Mouse (Mus musculus) limb, embryonic 12.5 days (tissue): ENCODE measurements at regions not wholly inside any gene's neighbourhood (a gene's known extent, or its start where the extent isn't known, plus 50 kb on each side); places are given as distances from the start of the nearest gene placed in this dataset.

ENCODE experiments used
- ATAC-seq: fragments of 200-750 bp; cut with Nextera tagmentation; 2 replicates; pipeline ENCODE4 v1.8.0; 2017; ENCODE audit warnings: low read depth, moderate TSS enrichment; ENCODE audit not compliant: insufficient number of reproducible peaks, insufficient read depth, low FRiP score, low TSS enrichment
- H3K27ac ChIP-seq: fragments of 300-500 bp; sonication (generic); 2 replicates; pipeline ENCODE4 v1.5.1; 2016; ENCODE audit warnings: mild to moderate bottlenecking, moderate library complexity
- H3K27me3 ChIP-seq: fragments of 300-500 bp; sonication (generic); 2 replicates; pipeline ENCODE4 v1.6.1; 2016; ENCODE audit warnings: mild to moderate bottlenecking, moderate library complexity
- H3K36me3 ChIP-seq: fragments of 300-500 bp; sonication (generic); 2 replicates; pipeline ENCODE4 v1.6.1; 2016; ENCODE audit warnings: mild to moderate bottlenecking, moderate library complexity
- H3K4me1 ChIP-seq: fragments of 300-500 bp; sonication (generic); replicated peaks from 2 replicates; pipeline ENCODE4 v1.6.1; 2016
- H3K4me2 ChIP-seq: fragments of 300-500 bp; sonication (generic); 2 replicates; pipeline ENCODE4 v1.6.1; 2016; ENCODE audit warnings: mild to moderate bottlenecking, moderate library complexity
- H3K4me3 ChIP-seq: fragments of 300-500 bp; sonication (generic); replicated peaks from 2 replicates; pipeline ENCODE4 v1.5.1; 2016; ENCODE audit warnings: mild to moderate bottlenecking
- H3K9ac ChIP-seq: fragments of 300-500 bp; sonication (generic); replicated peaks from 2 replicates; pipeline ENCODE4 v1.6.1; 2016; ENCODE audit warnings: mild to moderate bottlenecking, moderate library complexity
- H3K9me3 ChIP-seq: fragments of 300-500 bp; sonication (generic); 2 replicates; pipeline ENCODE4 v1.6.1; 2016; ENCODE audit warnings: mild to moderate bottlenecking, moderate library complexity
- WGBS: fragments of 180-500 bp; shearing (Covaris S2); methylation state at CpG from one replicate; pipeline ENCODE4 v1.1.7; 2016; 5-methylcytosine and 5-hydroxymethylcytosine counted together

DNA sequence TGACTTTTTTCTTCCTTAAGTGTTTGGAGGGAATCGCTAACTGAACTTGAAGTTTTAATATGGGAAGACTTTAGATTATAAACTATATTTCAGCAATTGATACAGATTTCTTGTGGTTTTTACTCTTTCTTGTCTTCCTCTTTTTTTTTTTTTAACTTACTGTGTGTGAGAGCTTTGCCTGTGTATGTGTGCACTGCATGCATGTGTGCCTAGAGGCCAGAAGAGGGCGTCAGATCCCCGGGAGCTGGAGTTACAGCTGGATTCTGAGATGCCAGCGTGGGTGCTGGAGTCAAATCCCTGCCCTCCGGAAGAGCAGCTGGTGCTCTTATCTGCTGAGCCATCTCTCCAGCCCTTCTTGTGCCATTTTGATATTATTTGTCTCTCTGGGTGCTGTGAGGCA lies 129.6 kb downstream of the Trim33 start:
- no peak overlapping the region for H3K27ac ChIP-seq
- 80% methylated on average over 5 of the region's 5 CpGs for WGBS
- H3K36me3 ChIP-seq, result no peaks in the 10 kb centered on the region
- H3K9me3 ChIP-seq, result no peaks in the 10 kb centered on the region
- H3K4me1 ChIP-seq, result no peaks in the 10 kb centered on the region
- no peak overlapping the region for H3K4me3 ChIP-seq
- no peak overlapping the region for H3K4me2 ChIP-seq
- no peak overlapping the region for H3K9ac ChIP-seq
- no peak for ATAC-seq
- no peaks in the 10 kb centered on the region for H3K27me3 ChIP-seq

- ATAC-seq, result no peak
Measured at GRCm38 (mm10) chr3:103412247-103412646, 133.2 kb downstream of the Trim33 start.

DNA sequence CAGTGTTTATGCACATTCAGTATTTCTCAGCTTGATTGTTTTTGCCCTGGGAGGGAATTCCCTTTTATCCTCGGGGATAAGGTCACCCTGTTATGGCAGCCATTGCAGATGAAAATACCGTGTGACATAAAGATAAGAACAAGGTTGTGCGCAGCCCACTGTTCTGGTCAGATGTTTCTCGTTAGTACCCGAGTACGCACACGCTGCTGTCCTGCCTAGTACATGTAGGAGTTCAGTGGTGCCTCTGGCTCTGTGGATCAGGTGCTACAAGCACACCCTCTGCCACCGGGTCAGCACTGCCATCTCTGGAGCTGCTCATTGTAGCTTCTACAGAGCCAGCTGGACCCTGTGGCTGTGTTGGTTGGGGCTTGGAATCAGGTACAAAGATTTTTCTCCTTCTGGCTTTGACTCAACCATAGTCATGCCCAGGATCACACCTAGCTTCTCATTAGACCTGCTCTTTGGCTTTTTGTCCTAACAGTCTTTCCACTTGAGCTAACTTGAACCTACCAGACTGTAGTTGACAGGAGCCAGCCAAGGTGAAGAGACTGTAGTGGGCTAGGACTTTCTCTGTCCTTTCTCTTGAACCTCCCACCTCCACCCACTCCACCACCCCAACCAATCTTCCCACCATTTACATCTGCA lies 136.1 kb downstream of the Trim33 start:
- no peak overlapping the region for H3K4me2 ChIP-seq
- no peak overlapping the region for H3K4me3 ChIP-seq
- no peak overlapping the region for H3K27ac ChIP-seq
- H3K4me1 ChIP-seq, result peaks cover 15% of the 10 kb centered on the region
- no peak for ATAC-seq
- H3K9ac ChIP-seq, result no peak overlapping the region
- no peaks in the 10 kb centered on the region for H3K36me3 ChIP-seq
- H3K27me3 ChIP-seq, result no peaks in the 10 kb centered on the region
- no peaks in the 10 kb centered on the region for H3K9me3 ChIP-seq
- 37% methylated on average over 8 of the region's 8 CpGs for WGBS

More at GRCm38 (mm10) chr3:103412247-103412646, 133.2 kb downstream of the Trim33 start:
- Histone ChIP-seq H3K36me3 (no peaks in the 10 kb centered on the region), H3K4me2 (no peak overlapping the region), H3K27ac (no peak overlapping the region), H3K9me3 (no peaks in the 10 kb centered on the region), H3K4me1 (0 out of 2 replicates have a peak, but pooled peaks cover 3% of the 10 kb centered on the region), H3K27me3 (no peaks in the 10 kb centered on the region), H3K9ac (no peak overlapping the region), H3K4me3 (no peak overlapping the region)
- WGBS, result 78% methylated on average over 2 of the region's 2 CpGs

DNA sequence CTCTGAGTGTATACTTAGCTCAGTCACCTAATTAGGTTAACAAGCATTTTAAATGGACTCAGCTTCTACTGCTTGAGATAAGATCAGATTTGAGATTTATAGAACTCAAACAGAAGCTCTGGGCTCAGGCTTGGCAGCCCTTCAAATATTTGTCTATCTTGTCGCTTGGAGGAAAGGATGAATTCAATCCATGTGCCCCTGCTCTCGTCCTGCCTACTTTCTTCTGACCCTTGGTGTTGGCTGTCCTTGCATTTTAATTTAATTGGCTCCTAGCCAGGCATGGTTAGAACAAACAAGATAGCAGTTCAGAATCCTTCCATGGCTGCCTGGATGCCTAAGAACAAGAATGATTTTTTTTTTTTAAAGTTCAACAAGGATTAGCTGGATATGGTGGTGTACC lies 137.2 kb downstream of the Trim33 start:
- H3K36me3 ChIP-seq, result no peaks in the 10 kb centered on the region
- H3K4me1 ChIP-seq, result peaks cover 26% of the 10 kb centered on the region
- H3K4me2 ChIP-seq, result no peak overlapping the region
- WGBS, result 72% methylated on average over 2 of the region's 2 CpGs
- H3K27ac ChIP-seq, result no peak overlapping the region
- no peak for ATAC-seq
- no peak overlapping the region for H3K4me3 ChIP-seq
- H3K27me3 ChIP-seq, result no peaks in the 10 kb centered on the region
- no peaks in the 10 kb centered on the region for H3K9me3 ChIP-seq
- no peak overlapping the region for H3K9ac ChIP-seq

- no peaks in the 10 kb centered on the region for H3K27me3 ChIP-seq
- H3K27ac ChIP-seq, result no peak overlapping the region
- no peak overlapping the region for H3K9ac ChIP-seq
- H3K9me3 ChIP-seq, result no peaks in the 10 kb centered on the region
- no peak overlapping the region for H3K4me2 ChIP-seq
- no peak overlapping the region for H3K4me3 ChIP-seq
- no peak for ATAC-seq
- peaks cover 27% of the 10 kb centered on the region for H3K4me1 ChIP-seq
- 96% methylated on average over 4 of the region's 4 CpGs for WGBS
- no peaks in the 10 kb centered on the region for H3K36me3 ChIP-seq
Measured at GRCm38 (mm10) chr3:103417781-103418180, 138.7 kb downstream of the Trim33 start.

- 22% methylated on average over 4 of the region's 4 CpGs for WGBS
- no peak for ATAC-seq
Measured at GRCm38 (mm10) chr3:103419761-103420620, 140.9 kb downstream of the Trim33 start.

DNA sequence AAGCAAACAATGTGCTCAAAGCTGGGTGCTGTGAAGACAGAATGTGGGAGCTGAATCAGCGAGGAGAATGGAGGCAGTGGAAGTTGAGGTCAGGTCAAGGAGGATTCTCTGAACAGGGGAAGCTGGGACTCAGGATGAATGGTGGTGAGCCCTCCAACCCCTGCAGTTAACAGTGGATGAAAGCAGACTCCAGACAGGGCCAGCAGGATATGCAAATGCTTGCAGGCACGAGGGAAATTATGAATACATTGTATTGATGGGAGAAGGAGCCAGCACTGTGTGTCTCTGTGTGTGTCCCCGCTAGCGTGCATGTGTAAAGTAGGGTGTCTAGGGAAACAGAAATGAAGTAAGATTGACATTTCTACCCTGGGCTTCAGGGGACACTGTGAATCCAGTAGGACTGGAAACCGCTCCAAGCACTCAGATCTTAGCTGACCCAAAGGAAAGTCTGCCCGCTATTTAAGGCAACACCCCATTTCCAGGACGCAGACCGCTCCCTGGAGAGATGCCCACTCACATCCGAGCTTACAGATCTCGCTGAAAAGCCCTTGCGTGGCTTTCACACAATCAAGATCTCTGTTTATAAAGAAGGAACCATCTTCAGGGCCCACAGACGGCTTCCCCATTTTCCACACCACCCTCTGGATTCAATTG lies 141.7 kb downstream of the Trim33 start:
- H3K4me2 ChIP-seq, result no peak overlapping the region

More at GRCm38 (mm10) chr3:103419761-103420620, 140.9 kb downstream of the Trim33 start:
- H3K36me3 ChIP-seq, result no peaks in the 10 kb centered on the region
- no peaks in the 10 kb centered on the region for H3K9me3 ChIP-seq
- peaks cover 27% of the 10 kb centered on the region for H3K4me1 ChIP-seq
- H3K9ac ChIP-seq, result no peak overlapping the region
- no peaks in the 10 kb centered on the region; the same call in 1 of the 2 replicates for H3K27me3 ChIP-seq
- H3K27ac ChIP-seq, result peak overlapping the region; percentile 66
- H3K4me3 ChIP-seq, result no peak overlapping the region
- H3K4me2 ChIP-seq, result no peak overlapping the region

GRCm38 (mm10) chr3:103421275-103421621 lies 142.2 kb downstream of the Trim33 start:
- 0 out of 2 replicates have a peak overlapping the region, but pooled peaks have one; percentile 66 for H3K27ac ChIP-seq
- H3K4me1 ChIP-seq, result peaks cover 27% of the 10 kb centered on the region
- no peak overlapping the region for H3K9ac ChIP-seq
- H3K27me3 ChIP-seq, result no peaks in the 10 kb centered on the region; the same call in 1 of the 2 replicates
- 61% methylated on average over 9 of the region's 9 CpGs for WGBS
- no peaks in the 10 kb centered on the region for H3K36me3 ChIP-seq
- ATAC-seq, result no peak
- no peaks in the 10 kb centered on the region for H3K9me3 ChIP-seq
- no peak overlapping the region for H3K4me3 ChIP-seq
- no peak overlapping the region for H3K4me2 ChIP-seq

More for the DNA sequence above, 141.7 kb downstream of the Trim33 start:
- peaks cover 24% of the 10 kb centered on the region for H3K4me1 ChIP-seq
- H3K27me3 ChIP-seq, result no peaks in the 10 kb centered on the region; the same call in 1 of the 2 replicates
- H3K9me3 ChIP-seq, result no peaks in the 10 kb centered on the region
- no peak overlapping the region for H3K4me3 ChIP-seq
- H3K27ac ChIP-seq, result peak overlapping the region; percentile 66; the same call in 1 of the 2 replicates
- H3K36me3 ChIP-seq, result no peaks in the 10 kb centered on the region
- 78% methylated on average over 12 of the region's 12 CpGs for WGBS
- ATAC-seq, result no peak
- no peak overlapping the region for H3K9ac ChIP-seq

- no peak overlapping the region for H3K4me3 ChIP-seq
- H3K9me3 ChIP-seq, result no peaks in the 10 kb centered on the region
- no peaks in the 10 kb centered on the region; the same call in 1 of the 2 replicates for H3K27me3 ChIP-seq
- H3K4me2 ChIP-seq, result no peak overlapping the region
- ATAC-seq, result no peak
- peaks cover 27% of the 10 kb centered on the region for H3K4me1 ChIP-seq
- no peak overlapping the region for H3K27ac ChIP-seq
- H3K36me3 ChIP-seq, result no peaks in the 10 kb centered on the region
- H3K9ac ChIP-seq, result no peak overlapping the region
- 78% methylated on average over 12 of the region's 12 CpGs for WGBS
Measured at GRCm38 (mm10) chr3:103422806-103423205, 143.7 kb downstream of the Trim33 start.

DNA sequence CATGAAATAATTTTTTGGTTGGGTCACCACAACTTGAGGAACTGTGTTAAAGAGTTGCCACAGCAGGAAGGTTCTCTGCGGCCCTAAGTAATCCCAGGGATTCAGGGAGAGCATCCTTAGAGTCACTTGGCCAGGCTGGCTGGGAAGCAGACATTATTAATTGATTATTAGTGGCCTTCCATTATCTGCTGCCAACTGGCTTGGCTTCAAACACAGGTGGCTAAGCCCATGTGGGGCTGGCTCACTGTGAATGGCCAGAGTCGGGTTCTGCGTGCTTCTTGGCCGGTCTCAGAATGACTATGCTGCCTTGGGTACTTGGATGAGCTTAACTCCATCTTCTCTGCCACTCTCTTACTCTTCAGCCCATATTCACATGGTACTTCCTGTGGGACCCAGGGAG lies 144.2 kb downstream of the Trim33 start:
- no peak overlapping the region for H3K4me2 ChIP-seq
- no peak overlapping the region for H3K4me3 ChIP-seq
- no peaks in the 10 kb centered on the region; the same call in 1 of the 2 replicates for H3K27me3 ChIP-seq
- 91% methylated on average over 4 of the region's 4 CpGs for WGBS
- no peak overlapping the region for H3K9ac ChIP-seq
- H3K36me3 ChIP-seq, result no peaks in the 10 kb centered on the region
- no peak for ATAC-seq
- no peaks in the 10 kb centered on the region for H3K9me3 ChIP-seq
- no peak overlapping the region for H3K27ac ChIP-seq
- peaks cover 27% of the 10 kb centered on the region for H3K4me1 ChIP-seq

DNA sequence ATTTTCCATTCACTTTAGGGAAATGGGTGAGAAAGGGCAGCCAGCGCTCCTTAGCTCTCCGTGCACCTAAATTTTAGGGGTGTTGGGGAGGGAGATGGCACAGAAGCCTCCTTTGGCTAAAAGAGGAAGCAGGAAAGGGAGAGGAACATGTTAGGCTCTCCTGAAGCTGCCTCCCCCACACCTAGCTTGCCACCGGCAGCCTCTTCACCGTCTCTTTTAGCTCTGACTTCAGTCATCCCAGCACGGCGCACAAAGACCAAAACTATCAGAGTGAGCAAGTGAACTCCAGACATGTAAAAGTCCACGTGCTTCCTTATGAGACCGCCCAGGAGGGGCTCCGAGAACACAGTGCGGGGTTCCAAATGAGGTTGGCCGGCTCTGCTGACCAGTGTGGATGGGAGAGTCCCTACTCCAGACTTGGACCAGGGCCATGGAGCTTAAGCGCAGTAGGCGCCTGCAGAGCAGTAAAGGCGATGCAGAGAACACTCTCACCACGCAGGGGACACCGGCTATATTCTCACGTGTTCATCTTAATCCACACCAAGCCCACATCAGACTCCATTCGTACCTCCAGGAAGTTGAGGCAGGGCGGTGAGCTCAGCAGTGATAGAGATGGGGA lies 146.8 kb downstream of the Trim33 start:
- Histone ChIP-seq H3K27ac (no peak overlapping the region), H3K36me3 (no peaks in the 10 kb centered on the region), H3K9ac (no peak overlapping the region), H3K4me1 (peaks cover 11% of the 10 kb centered on the region), H3K4me3 (no peak overlapping the region), H3K27me3 (no peaks in the 10 kb centered on the region; the same call in 1 of the 2 replicates), H3K4me2 (no peak overlapping the region), H3K9me3 (no peaks in the 10 kb centered on the region)
- no peak for ATAC-seq
- 88% methylated on average over 19 of the region's 19 CpGs for WGBS
